Mouse (Mus musculus) erythroblast, embryonic 14.5 days (primary cell): Measurements from ENCODE around the gene Foxo3. TPM values are rescaled to one million over a fixed set of nuclear protein-coding genes. Genes with fewer than 3 reads are reported as not detected.

Experiments
- H3K27me3 ChIP-seq: 2 replicates; pipeline ENCODE4 v1.6.1; 2012; ENCODE audit warnings: inconsistent platforms; ENCODE audit not compliant: control insufficient read depth
- H3K36me3 ChIP-seq: 2 replicates; pipeline ENCODE4 v1.6.1; 2012; ENCODE audit warnings: mild to moderate bottlenecking, inconsistent platforms; ENCODE audit not compliant: control insufficient read depth
- H3K4me1 ChIP-seq: 2 replicates; pipeline ENCODE4 v1.6.1; 2012; ENCODE audit warnings: inconsistent platforms; ENCODE audit not compliant: control insufficient read depth
- H3K4me3 ChIP-seq: replicated peaks from 2 replicates; pipeline ENCODE3; 2012; ENCODE audit warnings: moderate library complexity, mild to moderate bottlenecking, inconsistent platforms
- H3K9me3 ChIP-seq: 2 replicates; pipeline ENCODE4 v1.6.1; 2012; ENCODE audit warnings: low read length, inconsistent platforms, mixed read lengths; ENCODE audit not compliant: control insufficient read depth
- GATA1 ChIP-seq: IDR thresholded peaks from 2 replicates; pipeline ENCODE4 v1.6.1; 2012; ENCODE audit warnings: low read length, inconsistent platforms, mixed read lengths
- TAL1 ChIP-seq: IDR thresholded peaks from 3 replicates; pipeline ENCODE4 v1.6.1; 2012; ENCODE audit warnings: low read length, inconsistent platforms, mixed read lengths
- polyA plus RNA-seq: library from polyadenylated mRNA; stranded (reverse); fragments of >175 nt; gene quantifications from 2 replicates; pipeline ENCODE4 v1.2.3, GENCODE M21; 2012

Foxo3 gene
- polyA plus RNA-seq, 1 experiment, result 19.0 TPM

DNA sequence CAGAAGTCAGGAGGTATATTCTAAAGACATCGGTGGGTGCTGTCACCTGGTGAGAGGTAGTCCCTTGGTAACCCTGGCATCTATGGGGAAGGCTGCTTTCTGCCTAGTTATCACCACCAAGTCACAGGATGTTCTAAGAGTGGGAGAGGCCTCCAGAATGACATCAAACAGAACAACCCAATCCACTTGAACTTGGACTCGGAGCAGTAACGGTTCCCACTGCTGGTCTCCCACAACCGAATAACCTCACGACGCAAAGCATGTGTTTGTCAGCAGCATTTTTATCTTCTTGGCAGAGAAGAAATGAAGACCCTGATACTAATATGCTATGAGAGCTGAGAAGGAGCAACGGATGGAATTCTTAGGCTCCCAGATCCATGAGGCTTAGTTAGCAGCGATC, 87.5 kb downstream of the Foxo3 start:
- no peak for TF ChIP-seq GATA1
- no peak for TF ChIP-seq TAL1
- Histone ChIP-seq H3K9me3 (no peaks in the 10 kb centered on the region), H3K36me3 (peaks cover 100% of the 10 kb centered on the region), H3K4me1 (peaks cover 50% of the 10 kb centered on the region), H3K27me3 (no peaks in the 10 kb centered on the region), H3K4me3 (no peak overlapping the region)

DNA sequence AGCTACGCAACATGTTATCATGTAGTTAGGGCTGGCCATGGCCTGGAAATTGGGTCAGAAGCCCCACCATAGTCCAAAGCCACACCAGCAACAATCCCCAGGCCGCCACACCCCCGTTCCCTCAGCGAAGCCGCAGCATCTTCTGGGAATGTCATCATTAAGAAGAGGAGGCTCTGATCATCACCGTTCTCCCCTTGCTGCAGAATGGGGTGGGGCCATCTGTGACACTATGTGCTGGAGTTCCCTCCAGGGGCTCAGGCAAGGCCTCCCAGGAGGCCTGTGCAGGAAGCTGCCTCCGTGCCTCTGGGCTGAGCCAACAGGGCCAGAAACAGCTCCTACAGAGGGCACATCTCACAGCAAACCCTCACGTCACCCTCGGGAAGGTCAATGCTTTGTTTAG, 88.5 kb downstream of the Foxo3 start:
- Histone ChIP-seq H3K9me3 (no peaks in the 10 kb centered on the region), H3K27me3 (no peaks in the 10 kb centered on the region), H3K4me3 (no peak overlapping the region), H3K36me3 (peaks cover 100% of the 10 kb centered on the region), H3K4me1 (peaks cover 42% of the 10 kb centered on the region)
- TF ChIP-seq GATA1 (no peak), TAL1 (no peak)

DNA sequence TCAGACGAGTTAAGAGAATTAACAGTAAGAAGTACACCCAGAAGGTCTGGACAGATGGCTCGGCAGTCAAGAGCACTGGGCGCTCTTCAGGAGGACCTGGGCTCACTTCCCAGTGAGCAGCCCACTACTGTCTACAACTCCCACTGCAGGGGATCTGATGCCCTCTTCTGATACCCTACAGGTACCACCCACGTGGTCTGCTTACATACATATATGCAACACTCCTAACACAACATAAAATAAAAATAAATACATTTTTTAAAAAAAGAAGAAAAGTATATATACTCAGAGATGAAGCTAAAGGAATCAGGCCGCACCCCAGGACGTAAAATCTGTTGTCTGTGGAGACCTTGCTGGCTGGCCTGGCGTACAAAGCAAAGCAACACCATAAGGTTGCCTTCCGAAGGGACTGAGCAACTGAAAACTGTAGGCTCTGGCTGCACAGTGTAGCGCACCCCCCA, 89.6 kb downstream of the Foxo3 start:
- no peak for TF ChIP-seq TAL1
- no peak for TF ChIP-seq GATA1
- Histone ChIP-seq H3K36me3 (peaks cover 100% of the 10 kb centered on the region), H3K9me3 (no peaks in the 10 kb centered on the region), H3K27me3 (no peaks in the 10 kb centered on the region), H3K4me3 (no peak overlapping the region), H3K4me1 (peaks cover 33% of the 10 kb centered on the region)

DNA sequence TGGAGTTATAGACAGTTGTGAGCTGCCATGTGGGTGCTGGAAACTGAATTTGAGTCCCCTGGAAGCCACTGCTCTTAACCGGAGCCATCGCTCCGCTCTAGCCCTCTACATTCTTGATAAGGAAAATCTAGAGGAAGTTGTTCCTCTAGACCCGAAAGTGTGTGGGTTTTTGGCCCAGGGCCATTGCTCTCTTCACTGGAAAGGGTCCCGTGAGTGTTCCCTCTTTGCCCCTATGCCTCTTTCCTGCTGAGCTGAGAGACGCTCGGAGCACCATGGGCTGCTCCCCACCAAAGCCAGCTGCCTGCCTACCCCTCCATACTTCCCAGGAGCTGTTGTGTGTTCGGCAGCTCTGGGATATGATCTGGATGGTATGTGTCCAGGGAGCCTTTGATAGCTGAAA, 96.2 kb downstream of the Foxo3 start:
- H3K4me3 ChIP-seq, result no peak overlapping the region
- no peaks in the 10 kb centered on the region for H3K27me3 ChIP-seq
- H3K36me3 ChIP-seq, result peaks cover 77% of the 10 kb centered on the region
- 0 out of 2 replicates have a peak, but pooled peaks cover 2% of the 10 kb centered on the region for H3K4me1 ChIP-seq
- no peaks in the 10 kb centered on the region for H3K9me3 ChIP-seq
- TF ChIP-seq TAL1 (no peak), GATA1 (no peak)

DNA sequence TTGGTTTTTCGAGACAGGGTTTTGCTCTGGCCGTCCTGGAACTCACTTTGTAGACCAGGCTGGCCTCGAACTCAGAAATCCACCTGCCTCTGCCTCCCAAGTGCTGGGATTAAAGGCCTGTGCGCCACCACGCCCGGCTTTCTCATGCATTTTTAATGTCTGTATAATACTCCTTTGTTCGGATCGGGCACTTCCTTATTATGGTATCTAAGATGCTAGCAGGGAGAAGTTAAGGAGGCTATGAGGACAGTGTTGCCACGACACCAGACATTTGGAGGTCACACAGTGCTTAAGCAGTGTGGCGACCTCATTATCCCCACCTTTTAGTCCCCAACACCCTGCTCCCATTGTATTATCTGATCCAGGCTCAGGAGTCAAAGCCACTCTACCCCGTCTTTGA, 97.8 kb downstream of the Foxo3 start:
- no peak for TF ChIP-seq TAL1
- no peak for TF ChIP-seq GATA1
- no peaks in the 10 kb centered on the region; the same call in 1 of the 2 replicates for H3K4me1 ChIP-seq
- peaks cover 61% of the 10 kb centered on the region for H3K36me3 ChIP-seq
- no peaks in the 10 kb centered on the region for H3K27me3 ChIP-seq
- H3K9me3 ChIP-seq, result no peaks in the 10 kb centered on the region
- H3K4me3 ChIP-seq, result no peak overlapping the region

DNA sequence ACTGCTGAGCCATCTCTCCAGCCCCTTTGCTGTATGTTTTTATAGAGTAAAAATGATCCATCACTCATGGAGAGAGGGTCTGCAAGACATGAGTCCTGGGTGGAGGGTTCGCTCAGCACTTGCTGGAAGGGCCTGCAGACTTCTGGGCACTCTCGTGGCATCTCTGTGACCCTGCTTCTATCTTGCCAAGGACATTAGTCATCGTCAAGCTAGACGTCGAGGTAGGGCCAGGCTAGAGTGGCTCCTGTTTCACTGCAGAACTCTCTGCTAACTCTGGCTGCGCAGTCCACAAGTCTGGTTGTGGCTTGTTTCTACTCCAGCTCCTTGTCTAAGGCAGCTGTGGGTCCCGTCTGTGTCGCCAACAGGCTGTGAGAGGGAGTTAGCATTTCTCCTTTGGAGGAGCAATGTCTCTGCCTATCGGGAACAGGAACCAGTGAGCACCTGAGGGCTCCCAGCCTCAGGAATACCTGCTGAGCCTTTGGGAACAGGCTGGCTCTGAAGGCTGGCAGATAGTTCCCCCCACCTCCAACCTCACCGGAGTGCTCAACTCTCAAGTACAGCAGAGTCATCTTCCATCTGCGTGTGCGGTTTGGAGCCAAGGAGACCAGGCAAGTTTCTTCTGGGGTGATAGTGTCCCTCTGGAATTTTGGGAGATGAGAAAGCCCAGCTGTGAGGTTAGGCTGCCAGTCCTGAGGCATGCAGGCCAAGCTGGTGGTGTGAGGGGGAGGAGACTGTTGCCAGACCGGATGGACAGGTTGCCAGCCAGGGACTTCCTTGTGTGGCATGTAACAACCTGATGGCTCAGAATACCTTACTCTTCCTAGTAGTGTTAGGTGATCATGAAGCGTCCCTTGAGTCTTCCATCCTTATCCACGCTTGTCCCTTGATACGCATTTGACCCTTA, 98.5 kb downstream of the Foxo3 start:
- H3K4me3 ChIP-seq, result no peak overlapping the region
- no peaks in the 10 kb centered on the region for H3K27me3 ChIP-seq
- no peaks in the 10 kb centered on the region for H3K9me3 ChIP-seq
- H3K4me1 ChIP-seq, result no peaks in the 10 kb centered on the region; the same call in 1 of the 2 replicates
- TF ChIP-seq TAL1 (no peak), GATA1 (no peak)
- H3K36me3 ChIP-seq, result peaks cover 54% of the 10 kb centered on the region

DNA sequence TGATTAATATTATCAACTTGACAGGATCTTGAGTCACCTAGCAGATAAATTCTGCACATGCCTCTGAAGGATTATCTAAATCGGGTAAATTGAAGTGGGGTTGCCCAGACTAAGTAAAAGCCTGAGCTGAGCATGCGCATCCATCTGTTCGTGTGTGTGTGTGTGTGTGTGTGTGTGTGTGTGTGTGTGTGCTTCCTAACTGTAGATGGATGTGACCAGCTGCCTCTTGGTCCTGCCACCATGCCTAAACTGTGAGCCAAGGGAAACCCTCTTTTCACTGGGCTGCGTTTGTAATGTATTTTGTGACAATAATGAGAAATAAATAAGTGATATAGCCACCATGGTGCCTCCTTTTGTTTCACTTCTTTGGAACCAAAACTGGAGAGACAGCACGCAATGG, 102.3 kb downstream of the Foxo3 start:
- Histone ChIP-seq H3K9me3 (no peaks in the 10 kb centered on the region), H3K4me3 (no peak overlapping the region), H3K36me3 (peaks cover 16% of the 10 kb centered on the region), H3K4me1 (peaks cover 12% of the 10 kb centered on the region), H3K27me3 (no peaks in the 10 kb centered on the region)
- no peak for TF ChIP-seq GATA1
- no peak for TF ChIP-seq TAL1

DNA sequence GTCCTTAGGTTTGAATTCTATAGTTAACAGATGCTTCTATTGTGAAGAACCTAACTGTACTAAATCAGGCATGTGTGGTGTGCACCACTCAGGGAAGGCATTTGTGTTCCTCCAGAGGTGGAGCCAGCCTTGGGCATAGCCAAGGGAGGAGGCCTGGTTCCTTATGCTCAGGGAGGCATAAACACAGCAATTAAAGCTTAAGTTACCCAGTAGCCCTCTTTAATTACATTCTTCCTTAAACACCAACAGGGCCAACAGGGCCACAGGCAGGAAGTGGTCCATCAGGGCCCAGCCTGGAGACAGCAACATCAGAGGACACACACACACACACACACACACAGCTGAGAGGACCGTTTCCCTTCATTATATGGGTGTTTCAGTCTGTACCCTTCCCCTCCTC, 102.7 kb downstream of the Foxo3 start:
- H3K9me3 ChIP-seq, result no peaks in the 10 kb centered on the region
- peaks cover 12% of the 10 kb centered on the region for H3K36me3 ChIP-seq
- H3K4me3 ChIP-seq, result no peak overlapping the region
- H3K27me3 ChIP-seq, result no peaks in the 10 kb centered on the region
- peaks cover 12% of the 10 kb centered on the region for H3K4me1 ChIP-seq
- no peak for TF ChIP-seq GATA1
- TF ChIP-seq TAL1, result no peak

DNA sequence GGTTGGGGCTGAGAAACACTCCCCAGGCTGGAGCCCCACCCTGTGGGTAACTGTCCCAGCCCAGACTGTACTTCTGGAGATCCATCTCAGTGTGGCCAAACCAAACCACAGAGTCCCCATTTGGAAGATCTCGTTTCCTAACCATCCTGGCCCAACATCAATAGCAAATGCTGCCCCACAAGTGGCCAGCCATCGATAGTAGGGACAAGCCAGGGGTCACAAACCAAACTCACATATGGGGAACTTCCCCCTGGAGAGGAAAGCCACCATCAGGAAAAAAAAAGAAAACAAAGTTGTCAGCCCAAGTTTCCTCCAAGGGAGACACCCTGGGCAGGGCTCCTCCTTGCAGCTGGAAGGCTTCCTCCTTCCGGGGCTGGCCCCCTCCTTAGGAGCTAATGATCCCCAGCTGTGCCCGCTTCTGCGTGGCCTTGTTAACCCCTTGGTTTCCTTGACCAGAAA, 105.6 kb downstream of the Foxo3 start:
- peaks cover 12% of the 10 kb centered on the region for H3K4me1 ChIP-seq
- no peak for TF ChIP-seq TAL1
- no peak for TF ChIP-seq GATA1
- no peaks in the 10 kb centered on the region for H3K9me3 ChIP-seq
- no peaks in the 10 kb centered on the region for H3K27me3 ChIP-seq
- H3K36me3 ChIP-seq, result no peaks in the 10 kb centered on the region
- no peak overlapping the region for H3K4me3 ChIP-seq
